Mouse (Mus musculus) hindbrain, embryonic 10.5 days (tissue): ENCODE results near the gene Rngtt. TPM values are rescaled to one million over a fixed set of nuclear protein-coding genes. Genes with fewer than 3 reads are reported as not detected.

Experiments
- DNase-seq: peaks from one replicate; pipeline ENCODE4 v3.0.0-alpha.2; 2017; ENCODE audit warnings: low spot score
- H3K27ac ChIP-seq: fragments of 300-500 bp; sonication (generic); 2 replicates; pipeline ENCODE4 v1.5.1; 2016; ENCODE audit warnings: mild to moderate bottlenecking, moderate library complexity
- H3K27me3 ChIP-seq: fragments of 300-500 bp; sonication (generic); 2 replicates; pipeline ENCODE4 v1.6.1; 2016; ENCODE audit warnings: mild to moderate bottlenecking; ENCODE audit not compliant: poor library complexity, insufficient read depth, severe bottlenecking
- H3K36me3 ChIP-seq: fragments of 300-500 bp; sonication (generic); 2 replicates; pipeline ENCODE4 v1.6.1; 2016; ENCODE audit warnings: mild to moderate bottlenecking, moderate library complexity
- H3K4me1 ChIP-seq: fragments of 300-500 bp; sonication (generic); replicated peaks from 2 replicates; pipeline ENCODE4 v1.6.1; 2016; ENCODE audit warnings: mild to moderate bottlenecking
- H3K4me3 ChIP-seq: fragments of 300-500 bp; sonication (generic); 2 replicates; pipeline ENCODE4 v1.5.1; 2016; ENCODE audit warnings: mild to moderate bottlenecking, moderate library complexity
- H3K9me3 ChIP-seq: fragments of 300-500 bp; sonication (generic); 2 replicates; pipeline ENCODE4 v1.6.1; 2016; ENCODE audit warnings: mild to moderate bottlenecking, moderate library complexity
- WGBS: fragments of 180-500 bp; shearing (Covaris S2); methylation state at CpG from one replicate; pipeline ENCODE4 v1.1.7; 2016; 5-methylcytosine and 5-hydroxymethylcytosine counted together
- polyA plus RNA-seq: library from polyadenylated mRNA; unstranded; fragments of >200 nt; fragmentation: Nextera tagmentation; extraction: Ambion mirVana; gene quantifications from 2 replicates; pipeline ENCODE4 v1.2.1, GENCODE M21; 2016

The Rngtt gene
- polyA plus RNA-seq, 1 experiment from 2014 or later = 29.4 TPM

- no peak overlapping the region for H3K4me3 ChIP-seq
- peaks cover 40% of the 10 kb centered on the region for H3K4me1 ChIP-seq
- no peaks in the 10 kb centered on the region for H3K9me3 ChIP-seq
- WGBS = 87% methylated on average over 8 of the region's 8 CpGs
- no peak overlapping the region for H3K27ac ChIP-seq
- DNase-seq = no peak
- H3K27me3 ChIP-seq = no peaks in the 10 kb centered on the region
- H3K36me3 ChIP-seq = no peaks in the 10 kb centered on the region
Observed at GRCm38 (mm10) chr4:33547315-33547929, 237.3 kb downstream of the Rngtt start.

- H3K27me3 ChIP-seq = peaks cover 10% of the 10 kb centered on the region
- no peaks in the 10 kb centered on the region for H3K36me3 ChIP-seq
- WGBS = 40% methylated on average over 5 of the region's 5 CpGs
- no peak for DNase-seq
- H3K27ac ChIP-seq = peak overlapping the region; percentile 80
- H3K4me1 ChIP-seq = peaks cover 44% of the 10 kb centered on the region
- no peak overlapping the region for H3K4me3 ChIP-seq
- H3K9me3 ChIP-seq = no peaks in the 10 kb centered on the region
Observed at GRCm38 (mm10) chr4:33549606-33550005, 239.5 kb downstream of the Rngtt start.

Other genes starting within 250 kb of the Rngtt start
- 0.50 TPM in 1 of 2 replicates, not detected in the other for gene Gabrr2, start 247.3 kb upstream of the Rngtt start, polyA plus RNA-seq
- 0.06 and 0.61 TPM in 2 replicates for gene Gabrr1, start 177.8 kb upstream of the Rngtt start, polyA plus RNA-seq
- gene Pm20d2, start 120.6 kb upstream of the Rngtt start, polyA plus RNA-seq = 1.1 and 1.2 TPM in 2 replicates
- 3.7 and 7.1 TPM in 2 replicates for gene Srsf12, start 101.3 kb upstream of the Rngtt start, polyA plus RNA-seq
- 71.5 and 80.4 TPM in 2 replicates for gene Pnrc1, start 20.1 kb upstream of the Rngtt start, polyA plus RNA-seq